Mouse (Mus musculus): ENCODE measurements around the gene Dlx4.

- TF ChIP-seq CTCF (IDR thresholded peaks at IDR 0.05; ENCODE audit: low read depth, low read length) (no peak), POLR2A (IDR thresholded peaks at IDR 0.05; ENCODE audit: extremely low read depth, insufficient read depth, low read length) (no peak)
These were observed 11.3 kb upstream of the Dlx4 start for GRCm38 (mm10) chr11:95157356-95157755.
